Mouse (Mus musculus) hematopoietic multipotent progenitor cell, adult 10-12 weeks (in vitro differentiated cells): ENCODE data around the gene Mrpl36. TPM values are rescaled to one million over a fixed set of nuclear protein-coding genes. Genes with fewer than 3 reads are reported as not detected.

Experiments
- polyA plus RNA-seq: library from polyadenylated mRNA; stranded (reverse); fragments of >175 nt; gene quantifications from 2 replicates; pipeline ENCODE4 v1.2.3, GENCODE M21; 2012; ENCODE audit warnings: low replicate concordance

Gene Mrpl36
- polyA plus RNA-seq = 46.7 and 47.0 TPM in 2 replicates

DNA sequence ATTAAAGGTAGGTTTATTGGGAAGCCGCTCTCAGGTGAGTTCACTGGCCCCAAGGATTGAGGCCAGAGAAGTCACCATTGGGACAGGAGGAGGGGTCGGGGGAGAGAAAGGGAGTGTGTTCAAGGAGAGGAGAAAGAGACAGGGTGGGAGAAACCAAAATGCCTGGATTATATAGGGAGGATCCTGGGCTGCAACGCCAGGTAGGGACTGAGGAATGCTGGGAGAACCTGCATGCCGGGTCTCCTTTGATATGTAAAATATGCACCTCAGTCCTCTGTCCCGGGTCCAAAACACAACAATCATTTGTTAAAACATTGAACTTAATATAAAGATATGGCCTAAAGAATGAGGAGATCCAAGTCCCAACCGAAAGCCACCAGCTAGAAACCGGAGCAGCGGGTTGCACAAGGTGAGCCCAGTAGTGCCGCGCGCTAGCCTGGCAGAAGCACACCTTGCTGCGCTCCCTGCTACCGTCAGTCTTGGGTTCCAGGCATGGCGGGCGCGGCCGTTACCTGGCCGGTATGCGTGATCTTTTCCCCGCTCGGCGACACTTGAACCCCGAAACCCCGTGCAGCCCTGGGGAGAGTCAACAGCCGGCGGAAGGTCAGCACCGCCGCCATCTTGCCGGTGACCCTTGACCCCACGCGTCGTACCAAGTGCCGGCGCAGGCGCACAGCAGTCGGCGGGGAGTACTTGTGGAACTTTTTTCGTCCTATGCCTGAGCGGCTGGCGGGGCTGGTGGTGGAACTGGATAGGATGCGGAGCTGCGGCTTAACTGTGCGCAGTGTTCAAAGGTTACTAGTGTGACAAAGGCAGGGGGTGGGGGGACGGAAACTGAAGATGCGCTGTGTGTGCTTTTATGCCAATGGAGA is at the start of gene Mrpl36, which contains the start of gene Ndufs6:
Gene Mrpl36 (plus strand): TSS at position 687 of the 872 bp plus-strand sequence.
Gene Ndufs6 (minus strand): TSS at position 716 of the 872 bp plus-strand sequence.

Other genes starting within 250 kb of the Mrpl36 start
- gene Irx4, start 68.0 kb upstream of the Mrpl36 start, polyA plus RNA-seq = 0.04 and 0.27 TPM in 2 replicates
- 69.9 and 134 TPM in 2 replicates for gene Ndufs6, start within 50 bp of the Mrpl36 start, polyA plus RNA-seq
- 32.3 and 49.1 TPM in 2 replicates for gene Lpcat1, start 138.7 kb downstream of the Mrpl36 start, polyA plus RNA-seq
- not detected in 2 replicates for gene Slc6a3, start 208.2 kb downstream of the Mrpl36 start, polyA plus RNA-seq